Mouse (Mus musculus): ENCODE data around the gene Orm2.

The Orm2 gene

GRCm38 (mm10) chr4:63362150-63362549, at the start of gene Orm2:
TSS of gene Orm2 (plus strand) at chr4:63362449.
- no peak for DNase-seq (ENCODE audit: low read depth)

DNA sequence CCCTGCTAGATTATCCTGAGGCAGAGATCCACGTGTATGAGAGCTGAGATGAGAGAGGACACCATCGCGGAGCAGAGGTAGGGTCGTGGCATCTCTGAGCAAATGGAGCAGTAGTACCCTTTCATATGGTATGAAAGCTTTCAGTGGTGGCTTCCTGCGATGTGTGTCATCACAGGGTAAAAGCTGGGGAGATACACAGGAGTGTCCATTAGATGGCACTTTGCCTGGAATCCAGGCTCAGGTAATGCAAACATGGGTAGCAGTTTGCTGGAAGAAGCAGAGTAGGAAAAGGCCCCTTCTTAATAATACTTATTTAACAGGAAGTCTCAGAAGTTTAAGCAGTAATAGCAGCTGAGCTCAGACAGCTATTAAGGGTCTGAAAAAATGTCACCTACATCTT, 48.2 kb upstream of the Orm2 start:
- DNase-seq (ENCODE audit: low read depth) = no peak

GRCm38 (mm10) chr4:63316076-63316746, 46.0 kb upstream of the Orm2 start:
- no peak for DNase-seq (ENCODE audit: low read depth)

DNA sequence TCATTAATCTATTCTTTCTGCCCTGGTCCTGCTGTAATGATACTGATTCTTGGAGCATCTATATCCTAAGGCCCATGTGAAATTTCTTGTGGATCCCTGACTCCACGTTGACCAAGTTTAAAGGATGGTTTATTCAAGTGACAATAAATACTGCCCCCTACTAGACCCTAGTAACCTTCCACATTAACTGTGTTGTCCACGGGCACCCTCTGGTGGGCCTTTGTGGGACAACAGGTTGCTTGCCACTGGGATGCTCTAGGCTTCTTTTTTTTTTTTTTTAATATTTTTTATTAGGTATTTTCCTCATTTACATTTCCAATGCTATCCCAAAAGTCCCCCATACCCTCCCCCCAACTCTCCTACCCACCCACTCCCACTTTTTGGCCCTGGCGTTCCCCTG, 42.7 kb upstream of the Orm2 start:
- DNase-seq (ENCODE audit: low read depth) = peak; percentile 31

GRCm38 (mm10) chr4:63323275-63323815, 38.9 kb upstream of the Orm2 start:
- DNase-seq (ENCODE audit: low read depth) = no peak

DNA sequence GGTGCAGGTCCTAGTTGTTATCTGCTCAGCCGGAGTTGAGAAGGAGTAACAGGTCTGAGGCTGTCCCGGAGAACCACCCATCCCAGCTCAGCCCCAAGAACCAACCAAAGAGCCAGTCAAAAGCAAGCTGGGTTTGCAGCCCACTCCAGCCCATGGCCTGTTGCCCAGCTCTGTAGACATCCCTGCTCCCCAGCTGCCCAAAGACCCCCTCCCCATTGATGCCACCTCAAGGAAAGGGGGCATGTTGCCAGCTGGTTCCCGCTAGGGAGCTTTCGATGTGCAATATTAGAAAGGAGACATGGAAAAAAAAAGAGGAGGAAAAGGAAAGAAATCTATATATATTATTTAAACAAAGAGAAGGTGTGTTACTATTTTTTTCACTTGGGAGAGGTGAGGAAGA, 28.8 kb upstream of the Orm2 start:
- no peak for DNase-seq (ENCODE audit: low read depth)

DNA sequence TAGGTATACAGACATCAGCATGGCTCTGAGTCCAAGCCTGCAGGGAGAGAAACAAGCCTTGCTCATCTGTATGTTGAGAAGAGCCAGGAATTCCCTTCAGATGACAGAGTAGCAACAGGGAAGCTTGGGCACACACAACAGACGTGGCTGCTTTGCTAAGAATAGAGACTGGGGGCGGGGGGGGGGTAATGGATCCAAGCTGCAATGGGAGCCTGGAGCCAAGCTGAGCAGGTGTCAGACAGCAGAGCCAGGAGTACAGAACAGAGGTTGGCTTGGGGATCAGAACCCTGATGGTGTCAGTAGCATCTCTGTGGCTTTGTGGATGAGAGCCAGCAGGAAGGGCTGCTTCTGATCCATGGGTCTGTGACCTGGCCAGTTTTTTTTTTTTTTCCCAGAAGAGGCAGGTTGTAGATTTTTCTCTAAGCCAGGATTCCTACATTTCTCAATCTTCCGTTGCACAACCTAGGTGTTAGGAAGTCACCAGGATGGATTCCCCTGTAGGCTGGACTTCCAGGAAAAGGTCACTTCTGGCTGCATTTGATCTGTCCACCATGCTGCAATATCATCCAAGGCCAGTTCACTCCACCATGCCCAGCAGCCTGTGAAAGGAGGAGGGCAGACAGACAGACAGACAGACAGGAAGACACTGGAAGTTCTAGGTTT, 23.7 kb upstream of the Orm2 start:
- no peak for DNase-seq (ENCODE audit: low read depth)

- no peak for DNase-seq (ENCODE audit: low read depth)
Observed at GRCm38 (mm10) chr4:63342491-63342890, 19.8 kb upstream of the Orm2 start.

- DNase-seq (ENCODE audit: low read depth) = no peak
Observed at GRCm38 (mm10) chr4:63343608-63344007, 18.6 kb upstream of the Orm2 start.

DNA sequence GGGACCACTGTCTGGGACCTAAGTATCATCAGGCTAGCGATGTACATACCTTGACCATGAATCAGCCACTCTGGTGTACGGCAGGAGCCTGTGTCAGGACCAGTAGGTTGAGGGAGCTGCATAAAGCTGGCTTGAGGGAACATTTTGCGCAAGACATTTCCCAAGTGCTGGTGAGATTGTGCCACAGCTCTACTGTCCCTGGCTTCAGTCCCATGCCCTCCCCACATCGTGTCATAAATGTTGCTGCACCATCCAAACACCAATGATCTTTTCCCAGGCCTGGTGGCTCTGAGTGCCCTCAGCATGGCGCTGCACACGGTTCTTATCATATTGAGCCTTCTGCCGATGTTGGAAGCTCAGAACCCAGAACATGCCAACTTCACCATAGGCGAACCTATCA, 18.0 kb upstream of the Orm2 start, which contains the start of gene Orm1:
Orm1 (plus strand) TSS at position 266 of the 400 bp plus-strand sequence.
- DNase-seq (ENCODE audit: low read depth) = no peak

DNA sequence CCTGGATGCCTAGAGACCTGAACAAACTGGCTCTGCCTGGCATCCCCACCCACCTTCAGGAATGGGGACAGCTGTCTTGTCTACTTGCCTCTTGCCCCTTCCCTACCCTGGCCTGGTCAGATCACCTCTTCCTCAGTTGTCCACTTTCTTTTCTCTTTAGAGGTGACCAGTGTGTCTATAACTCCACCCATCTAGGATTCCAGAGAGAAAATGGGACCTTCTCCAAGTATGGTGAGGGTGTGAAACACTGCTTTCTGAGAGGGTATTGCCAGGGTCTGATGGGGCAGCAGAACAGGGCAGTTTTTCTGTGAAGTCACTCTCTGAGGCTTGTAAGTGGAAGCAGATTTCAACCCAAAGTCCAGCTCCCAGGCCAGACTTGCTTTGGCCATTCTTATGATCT, 17.0 kb upstream of the Orm2 start:
- no peak for DNase-seq (ENCODE audit: low read depth)

GRCm38 (mm10) chr4:63346659-63347058, 15.6 kb upstream of the Orm2 start:
- no peak for DNase-seq (ENCODE audit: low read depth)

GRCm38 (mm10) chr4:63348524-63348923, 13.7 kb upstream of the Orm2 start:
- no peak for DNase-seq (ENCODE audit: low read depth)

DNA sequence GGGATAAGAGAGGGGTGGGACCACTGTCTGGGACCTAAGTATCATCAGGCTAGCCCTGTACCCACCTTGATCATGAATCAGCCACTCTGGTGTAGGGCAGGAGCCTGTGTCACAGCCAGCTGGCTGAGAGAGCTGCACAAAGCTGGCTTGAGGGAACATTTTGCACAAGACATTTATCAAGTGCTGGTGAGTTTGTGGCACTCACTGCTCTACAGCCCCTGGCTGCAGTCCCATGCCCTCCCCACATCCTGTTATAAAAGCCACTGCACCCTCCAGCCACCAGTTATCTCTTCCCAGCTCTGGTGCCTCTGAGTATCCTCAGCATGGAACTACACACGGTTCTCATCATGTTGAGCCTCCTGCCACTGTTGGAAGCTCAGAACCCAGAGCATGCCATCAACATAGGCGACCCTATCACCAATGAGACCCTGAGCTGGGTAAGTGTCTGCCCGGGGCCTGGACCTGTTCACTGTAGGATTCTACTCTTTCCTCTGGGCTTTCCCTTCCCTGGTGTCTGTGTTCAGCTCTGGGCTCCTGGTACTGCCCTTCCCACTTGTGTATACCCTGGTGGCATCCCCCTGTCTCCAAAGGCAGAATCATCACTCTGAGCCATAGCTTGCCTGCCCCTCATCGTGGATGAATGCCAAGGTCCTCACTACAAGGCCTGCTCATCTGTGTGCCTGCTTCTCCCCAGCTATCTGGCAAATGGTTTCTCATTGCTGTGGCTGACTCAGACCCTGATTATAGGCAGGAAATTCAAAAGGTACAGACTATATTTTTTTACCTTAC, 6.2 kb upstream of the Orm2 start, which contains the start of gene Orm3:
Orm3 (plus strand) TSS at position 286 of the 789 bp plus-strand sequence.
- no peak for DNase-seq (ENCODE audit: low read depth)

DNA sequence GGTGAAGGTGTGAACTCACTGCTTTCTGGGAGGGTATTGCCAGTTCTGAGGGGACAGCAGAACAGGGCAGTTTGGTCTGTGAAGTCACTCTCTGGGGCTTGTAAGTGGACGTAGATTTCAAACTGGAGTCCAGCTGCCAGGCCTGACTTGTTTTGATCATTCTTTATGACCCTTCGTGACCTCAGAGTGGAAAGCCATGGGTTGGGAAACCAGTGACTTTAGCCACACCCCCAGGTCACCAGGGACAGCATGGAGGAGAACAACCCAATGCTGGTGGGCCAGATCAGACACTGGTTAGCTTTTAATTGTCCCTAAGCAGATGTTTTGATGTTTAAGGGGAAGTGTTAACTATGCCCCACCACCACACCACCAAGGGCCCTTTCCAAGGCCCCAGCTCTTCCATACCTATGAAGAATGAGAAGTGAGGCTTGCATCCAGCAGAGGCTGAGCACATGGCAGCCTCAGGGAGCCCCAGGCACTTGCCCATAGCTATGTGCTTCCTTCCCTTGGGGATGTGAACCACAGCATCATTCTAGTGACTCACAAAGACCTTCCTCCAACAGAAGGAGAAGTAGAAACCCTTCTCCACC, 5.2 kb upstream of the Orm2 start:
- DNase-seq (ENCODE audit: low read depth) = no peak

DNA sequence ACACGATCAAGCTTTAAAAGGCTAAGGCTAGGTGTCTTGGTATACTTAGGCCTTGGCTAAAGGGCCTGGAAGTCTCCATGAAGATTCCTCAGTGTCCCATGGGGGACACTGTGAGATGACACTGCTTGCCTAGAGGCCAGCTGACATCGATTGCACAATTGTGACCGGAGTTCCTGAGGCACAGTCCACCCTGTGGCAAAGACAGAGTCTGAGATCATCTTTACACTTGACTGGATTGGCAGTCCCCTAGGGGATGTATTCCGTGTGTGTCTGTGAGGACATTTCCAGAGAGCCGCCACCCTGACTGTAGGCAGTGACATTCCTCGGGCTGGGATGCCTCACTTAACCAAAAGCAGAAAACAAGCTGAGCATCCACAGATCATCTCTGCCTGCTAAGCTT, 2.4 kb upstream of the Orm2 start:
- DNase-seq (ENCODE audit: low read depth) = no peak

- DNase-seq (ENCODE audit: low read depth) = no peak
Observed at GRCm38 (mm10) chr4:63368577-63368976, 6.3 kb downstream of the Orm2 start.

DNA sequence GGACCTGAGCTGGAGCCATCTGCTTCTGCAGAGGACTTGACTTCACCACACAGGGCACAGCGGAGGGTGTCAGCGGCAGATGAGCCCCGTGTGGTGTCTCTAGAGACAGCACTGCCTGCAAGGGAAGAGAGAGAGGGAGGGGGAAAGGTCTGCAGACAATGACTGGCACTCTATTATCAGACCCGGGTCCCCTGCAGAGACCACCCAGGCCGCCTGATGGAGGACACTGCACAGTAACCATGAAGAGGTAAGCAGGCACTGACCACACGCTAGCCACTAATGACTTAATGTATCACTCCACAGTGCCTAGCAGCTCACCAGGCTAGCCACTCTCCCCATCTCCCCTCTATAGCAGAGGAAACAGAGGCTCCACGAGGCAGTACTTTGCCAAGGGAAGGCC, 8.6 kb downstream of the Orm2 start:
- no peak for DNase-seq (ENCODE audit: low read depth)

GRCm38 (mm10) chr4:63371890-63372289, 9.6 kb downstream of the Orm2 start:
- DNase-seq (ENCODE audit: low read depth) = no peak

- DNase-seq (ENCODE audit: low read depth) = no peak
Observed at GRCm38 (mm10) chr4:63373404-63373803, 11.2 kb downstream of the Orm2 start.

DNA sequence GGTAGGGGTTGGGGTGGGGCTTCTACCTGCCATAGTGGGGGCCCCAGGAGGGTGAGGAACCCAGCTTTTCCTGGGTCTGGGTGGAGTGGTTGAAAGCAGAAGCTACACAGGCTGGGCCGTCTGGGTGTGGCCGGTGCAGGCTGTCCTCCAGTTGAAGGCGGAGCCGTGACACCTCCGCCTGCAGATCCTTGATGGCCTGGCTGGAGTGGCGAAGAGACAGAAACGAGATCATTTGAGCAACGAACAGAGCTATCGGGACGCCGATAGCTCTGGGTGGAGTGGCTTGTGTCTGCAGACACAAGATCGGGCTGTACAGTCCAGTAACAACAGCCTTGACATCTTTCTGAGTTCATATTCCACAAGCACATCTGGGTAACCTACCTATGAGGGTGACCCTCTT, 12.1 kb downstream of the Orm2 start:
- DNase-seq (ENCODE audit: low read depth) = no peak

DNA sequence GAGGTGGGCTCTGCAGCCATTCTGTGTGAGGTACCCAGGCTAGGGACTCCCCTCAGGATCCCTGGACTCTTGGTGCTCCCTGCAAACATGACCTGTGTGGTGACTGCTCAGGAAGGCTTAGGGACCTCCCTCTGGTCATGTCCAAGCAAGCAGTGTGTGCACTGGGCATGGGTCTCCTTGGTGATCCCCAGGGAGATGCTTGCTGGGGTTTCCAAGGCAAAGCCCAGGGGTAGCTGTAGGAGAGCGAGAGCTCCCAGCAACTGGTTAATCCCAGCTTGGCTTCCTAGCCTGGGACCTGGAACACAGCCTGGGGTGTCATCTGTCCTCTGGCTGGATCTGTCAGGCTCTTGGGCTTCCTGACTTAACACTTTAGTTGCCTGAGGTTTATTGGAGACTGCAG, 13.1 kb downstream of the Orm2 start:
- no peak for DNase-seq (ENCODE audit: low read depth)
